Mouse (Mus musculus) lung, postnatal 0 days (tissue): ENCODE data around the gene Zfp366.

Source experiments
- CTCF ChIP-seq: IDR thresholded peaks from 2 replicates; pipeline ENCODE4 v1.5.1; 2016; ENCODE audit warnings: antibody characterized with exemption, mild to moderate bottlenecking
- EP300 ChIP-seq: IDR thresholded peaks from 2 replicates; pipeline ENCODE4 v1.6.1; 2016; ENCODE audit warnings: antibody characterized with exemption, mild to moderate bottlenecking, control low read depth

DNA sequence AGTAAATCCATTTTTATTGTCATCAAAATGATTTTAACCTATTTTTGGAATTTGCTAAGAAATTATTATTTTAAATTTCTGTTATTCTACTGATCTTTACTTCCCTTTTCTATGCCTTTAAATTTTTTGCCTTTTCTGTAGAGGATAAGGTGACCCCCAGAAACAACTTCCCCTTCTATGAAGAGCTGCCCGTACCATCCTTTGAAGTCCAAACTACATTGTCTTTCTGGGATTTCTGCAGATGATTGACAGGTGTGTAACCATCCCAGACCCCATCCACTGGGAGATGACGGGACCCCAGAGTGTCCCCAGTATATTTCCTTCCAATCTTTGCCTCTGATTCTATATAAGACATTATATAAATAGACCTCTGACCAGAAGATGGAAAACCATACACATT is 20.3 kb upstream of the Zfp366 start:
- no peak for TF ChIP-seq EP300
- TF ChIP-seq CTCF = no peak
